Mouse (Mus musculus): Measurements from ENCODE around the gene Krtap4-2.

Krtap4-2 gene

DNA sequence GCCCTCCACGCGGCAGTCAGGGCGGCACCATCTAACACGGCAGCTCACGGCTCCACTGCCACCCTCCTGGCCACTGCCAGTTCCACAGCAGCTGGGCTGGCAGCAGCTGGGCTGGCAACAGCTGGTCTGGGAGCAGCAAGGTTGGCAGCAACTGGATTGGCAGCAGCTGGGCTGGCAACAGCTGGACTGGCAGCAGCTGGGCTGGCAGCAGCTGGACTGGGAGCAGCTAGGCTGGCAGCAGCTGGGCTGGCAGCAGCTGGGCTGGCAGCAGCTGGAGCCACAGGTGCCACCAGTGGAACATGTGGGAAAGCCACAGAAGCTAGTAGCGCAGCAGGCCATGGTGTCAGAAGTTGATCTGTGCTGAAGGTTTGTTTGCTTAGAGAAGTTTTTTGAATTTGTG, 43.9 kb downstream of the Krtap4-2 start, which contains the start of gene Krtap1-3:
Gene Krtap1-3, minus strand, starts transcription at position 359 of the 400 bp plus-strand sequence.
- DNase-seq (ENCODE audit: low spot score in 2 of 2) = no peak

DNA sequence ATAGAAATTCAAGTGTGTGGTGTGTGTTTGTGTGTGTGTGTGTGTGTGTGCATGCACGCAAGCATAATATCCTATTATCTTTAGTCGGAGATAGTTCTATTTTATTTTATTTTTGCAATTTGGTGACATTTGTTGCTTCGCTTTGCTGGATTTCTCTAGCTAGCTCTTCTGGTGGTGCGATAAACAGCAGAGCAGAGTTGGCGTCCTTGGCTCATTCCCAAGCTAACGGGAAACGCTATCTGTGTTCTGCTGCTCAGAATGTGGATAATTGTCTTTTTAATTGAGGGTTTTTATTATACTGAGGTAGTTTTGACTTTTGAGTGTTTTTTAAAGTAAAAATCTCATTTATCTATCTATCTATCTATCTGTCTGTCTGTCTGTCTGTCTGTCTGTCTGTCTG, 49.8 kb downstream of the Krtap4-2 start:
- DNase-seq (ENCODE audit: low spot score in 2 of 2) = no peak

Data from spleen, postnatal 36 days (tissue).